Mouse (Mus musculus) small intestine, adult 2 months (tissue): Measurements from ENCODE around the gene Slc28a1. TPM values are rescaled to one million over a fixed set of nuclear protein-coding genes. Genes with fewer than 3 reads are reported as not detected.
A peak's percentile ranks its signal among the peaks of the same experiment; 100 is the strongest.
"Not testable (repeated sequence)": the region's sequence is repeated elsewhere in the genome, so short reads cannot be mapped to it uniquely, and the experiment has no call there.

Experiments used
- H3K27ac ChIP-seq: fragments of 200-500 bp; 2 replicates; pipeline ENCODE4 v1.5.1; 2012; ENCODE audit warnings: low read depth, low read length, control low read depth, inconsistent platforms; ENCODE audit not compliant: insufficient read depth
- H3K27me3 ChIP-seq: fragments of 200-500 bp; 2 replicates; pipeline ENCODE4 v1.6.1; 2012; ENCODE audit warnings: mild to moderate bottlenecking, moderate library complexity, low read length, inconsistent platforms; ENCODE audit not compliant: control insufficient read depth, insufficient read depth
- H3K36me3 ChIP-seq: fragments of 200-500 bp; 2 replicates; pipeline ENCODE4 v1.6.1; 2012; ENCODE audit warnings: mild to moderate bottlenecking, low read length, control low read depth, inconsistent platforms; ENCODE audit not compliant: control insufficient read depth, insufficient read depth
- H3K4me1 ChIP-seq: fragments of 200-500 bp; 2 replicates; pipeline ENCODE4 v1.6.1; 2012; ENCODE audit warnings: low read length, inconsistent platforms, mixed read lengths; ENCODE audit not compliant: control insufficient read depth, insufficient read depth, insufficient read length
- H3K4me3 ChIP-seq: fragments of 200-500 bp; 2 replicates; pipeline ENCODE4 v1.5.1; 2012; ENCODE audit warnings: low read depth, mild to moderate bottlenecking, control low read depth, inconsistent platforms, low read length, moderate library complexity
- CTCF ChIP-seq: fragments of 200-500 bp; IDR thresholded peaks from 2 replicates; pipeline ENCODE4 v1.5.1; 2012; ENCODE audit warnings: low read depth, mild to moderate bottlenecking, control low read depth, inconsistent platforms, low read length, moderate library complexity, mixed read lengths; ENCODE audit not compliant: insufficient replicate concordance, insufficient read length; ENCODE audit errors: extremely low read depth
- POLR2A ChIP-seq: fragments of 200-500 bp; IDR thresholded peaks from 2 replicates; pipeline ENCODE4 v1.6.1; 2012; ENCODE audit warnings: low read depth, mild to moderate bottlenecking, control low read depth, inconsistent platforms, low read length, moderate library complexity
- WGBS: fragments of 180-500 bp; shearing (Covaris S2); methylation state at CpG from one replicate; pipeline ENCODE4 v1.1.7; 2018; 5-methylcytosine and 5-hydroxymethylcytosine counted together
- polyA plus RNA-seq: library from polyadenylated mRNA; depleted of rRNA; stranded (reverse); fragments of >200 nt; gene quantifications from 2 replicates; pipeline ENCODE4 v1.2.3, GENCODE M21; 2012

Gene Slc28a1
- polyA plus RNA-seq, 1 experiment = 94.4 TPM

- WGBS = 6% methylated on average over 9 of the region's 9 CpGs
- Histone ChIP-seq H3K4me3 (peak overlapping the region; percentile 15), H3K27me3 (no peaks in the 10 kb centered on the region), H3K27ac (peak overlapping the region; percentile 41), H3K4me1 (peaks cover 2% of the 10 kb centered on the region; the same call in 1 of the 2 replicates), H3K36me3 (no peaks in the 10 kb centered on the region)
- TF ChIP-seq CTCF (no peak; the same call in 1 of the 2 replicates), POLR2A (no peak)
Measured at GRCm38 (mm10) chr7:81134614-81135067, 20.0 kb downstream of the Slc28a1 start.

GRCm38 (mm10) chr7:81137292-81137691, 22.7 kb downstream of the Slc28a1 start:
- H3K36me3 ChIP-seq = no peaks in the 10 kb centered on the region
- TF ChIP-seq POLR2A = no peak
- H3K4me3 ChIP-seq = no peak overlapping the region
- peaks cover 2% of the 10 kb centered on the region; the same call in 1 of the 2 replicates for H3K4me1 ChIP-seq
- no peak overlapping the region for H3K27ac ChIP-seq
- WGBS = 86% methylated on average over 5 of the region's 5 CpGs
- H3K27me3 ChIP-seq = no peaks in the 10 kb centered on the region

GRCm38 (mm10) chr7:81139100-81139499, 24.5 kb downstream of the Slc28a1 start:
- Histone ChIP-seq H3K27ac (peak overlapping the region; percentile 49; the same call in 1 of the 2 replicates), H3K27me3 (no peaks in the 10 kb centered on the region), H3K4me1 (peaks cover 2% of the 10 kb centered on the region; the same call in 1 of the 2 replicates), H3K36me3 (no peaks in the 10 kb centered on the region), H3K4me3 (no peak overlapping the region)
- WGBS = 57% methylated on average over 7 of the region's 7 CpGs
- no peak for TF ChIP-seq POLR2A
- no peak for TF ChIP-seq CTCF

DNA sequence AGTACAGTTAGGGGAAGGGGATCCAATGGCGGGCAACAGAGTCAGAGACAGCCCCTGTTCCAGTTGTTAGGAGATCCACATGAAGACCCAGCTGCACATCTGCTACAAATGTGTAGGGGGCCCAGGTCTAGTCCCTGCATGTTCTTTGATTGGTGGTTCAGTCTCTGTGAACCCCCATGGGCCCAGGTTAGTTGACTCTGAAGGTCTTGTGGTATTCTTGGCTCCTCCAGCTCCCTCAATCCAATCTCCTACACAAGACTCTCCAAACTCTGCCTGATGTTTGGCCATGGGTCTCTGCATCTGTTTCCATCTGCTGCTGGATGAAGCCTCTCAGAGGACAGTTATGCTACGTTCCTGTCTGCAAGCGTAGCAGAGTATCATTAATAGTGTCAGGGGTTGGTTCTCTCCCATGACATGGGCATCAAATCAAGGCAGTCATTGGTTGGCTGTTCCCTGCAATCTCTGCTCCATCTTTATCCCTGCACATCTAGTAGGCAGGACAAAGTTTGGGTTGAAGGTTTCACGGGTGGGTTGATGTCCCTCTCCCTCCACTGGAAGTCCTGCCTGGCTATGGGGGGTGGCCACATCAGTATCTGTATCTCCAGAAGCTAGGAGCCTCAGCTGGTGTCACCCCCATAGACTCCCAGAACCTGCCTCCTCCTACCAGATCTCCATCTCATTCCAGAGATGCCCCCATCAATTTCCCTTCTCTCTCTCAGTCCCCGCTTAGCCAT, 25.2 kb downstream of the Slc28a1 start:
- WGBS = 82% methylated on average over 5 of the region's 5 CpGs
- H3K27ac ChIP-seq = peak overlapping the region; percentile 49

DNA sequence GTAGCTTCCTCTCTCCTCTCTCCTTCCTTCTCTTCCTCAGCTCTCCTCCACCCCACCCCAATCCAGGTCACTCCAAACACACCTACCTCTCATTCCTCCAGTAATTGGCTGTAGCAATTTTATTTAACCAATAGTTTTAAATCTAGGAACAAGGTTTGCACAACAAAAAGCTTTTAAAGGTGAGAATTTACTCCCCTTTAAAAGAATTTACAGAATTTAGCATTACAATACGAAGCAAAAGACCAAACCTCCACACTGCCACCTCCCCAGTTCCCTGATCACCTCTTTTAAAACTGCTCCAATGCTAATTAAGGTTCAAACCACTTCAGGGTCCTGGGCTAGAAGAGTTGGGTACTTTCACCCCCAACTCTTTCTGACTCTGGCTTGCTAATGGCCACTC, 26.9 kb downstream of the Slc28a1 start:
- H3K36me3 ChIP-seq = no peaks in the 10 kb centered on the region
- H3K4me1 ChIP-seq = no peaks in the 10 kb centered on the region
- WGBS = 89% methylated on average over 1 of the region's 1 CpGs
- H3K27me3 ChIP-seq = no peaks in the 10 kb centered on the region
- no peak overlapping the region for H3K27ac ChIP-seq
- TF ChIP-seq CTCF (no peak), POLR2A (no peak)
- H3K4me3 ChIP-seq = no peak overlapping the region

More for the DNA sequence above, 25.2 kb downstream of the Slc28a1 start:
- no peaks in the 10 kb centered on the region for H3K36me3 ChIP-seq
- no peaks in the 10 kb centered on the region for H3K27me3 ChIP-seq
- H3K4me3 ChIP-seq = no peak overlapping the region
- TF ChIP-seq CTCF (no peak), POLR2A (no peak)
- H3K4me1 ChIP-seq = no peaks in the 10 kb centered on the region

GRCm38 (mm10) chr7:81143056-81143455, 28.5 kb downstream of the Slc28a1 start:
- not testable (repeated sequence) for H3K36me3 ChIP-seq, H3K27ac ChIP-seq, H3K4me1 ChIP-seq, H3K4me3 ChIP-seq, H3K27me3 ChIP-seq
- 72% methylated on average over 4 of the region's 4 CpGs for WGBS

- Histone ChIP-seq H3K27me3 (no peaks in the 10 kb centered on the region), H3K36me3 (no peaks in the 10 kb centered on the region), H3K27ac (no peak overlapping the region), H3K4me1 (no peaks in the 10 kb centered on the region), H3K4me3 (no peak overlapping the region)
- 69% methylated on average over 11 of the region's 11 CpGs for WGBS
- no peak for TF ChIP-seq POLR2A
- no peak for TF ChIP-seq CTCF
Measured at GRCm38 (mm10) chr7:81149759-81150158, 35.2 kb downstream of the Slc28a1 start.

- H3K36me3 ChIP-seq = no peaks in the 10 kb centered on the region
- WGBS = 97% methylated on average over 8 of the region's 8 CpGs
- no peak for TF ChIP-seq POLR2A
- no peak for TF ChIP-seq CTCF
- no peaks in the 10 kb centered on the region for H3K27me3 ChIP-seq
- H3K4me1 ChIP-seq = no peaks in the 10 kb centered on the region
- no peak overlapping the region for H3K27ac ChIP-seq
- no peak overlapping the region for H3K4me3 ChIP-seq
Measured at GRCm38 (mm10) chr7:81151216-81151615, 36.6 kb downstream of the Slc28a1 start.
